13 mouse cellular contexts compared by ENCODE assay signal in genomic region chr16:41510915-41511552, GRCm38 (mm10).
DNase-seq lines count a peak whose midpoint lies in the region; ATAC-seq and TF ChIP-seq lines count a peak whose summit lies in the region.
"Had no signal": no experiment of that assay in that cellular context is flagged by ENCODE, and none has a peak within 500 bp of the region (broad histone marks: within the 10 kb centered on the region; RNA-seq: fewer than 3 reads in every experiment).

No protein-coding gene starts in this region.

- ATAC-seq in hindbrain, postnatal 0 days, result no peak
- peak; percentile 54 for ATAC-seq in midbrain, embryonic 15.5 days (replicated peaks)
- ATAC-seq: inflammation-experienced regulatory T-cells, adult 6 months had no signal

- H3K79me2 ChIP-seq in heart, adult 2 months (replicated peaks; ENCODE audit: control insufficient read depth, insufficient read depth, low read length), result no peaks in the 10 kb centered on the region

- H3K27me3 ChIP-seq in hindbrain, postnatal 0 days (ENCODE audit: insufficient read depth, low read length), result no peaks in the 10 kb centered on the region
- no peaks in the 10 kb centered on the region for H3K27me3 ChIP-seq in midbrain, embryonic 15.5 days (replicated peaks)
- no peaks in the 10 kb centered on the region for H3K27me3 ChIP-seq in heart, adult 2 months (ENCODE audit: control insufficient read depth, insufficient read depth, low read length)

- no peak overlapping the region for H3K4me3 ChIP-seq in hindbrain, postnatal 0 days (ENCODE audit: low read length)
- no peak overlapping the region for H3K4me3 ChIP-seq in midbrain, embryonic 15.5 days
- no peak overlapping the region for H3K4me3 ChIP-seq in heart, adult 2 months

- no peak for TF ChIP-seq POLR2A in heart, adult 2 months (IDR thresholded peaks at IDR 0.05; ENCODE audit: insufficient read depth, low read depth, low read length)

- no peaks in the 10 kb centered on the region; the same call in 1 of the 2 replicates for H3K4me1 ChIP-seq in hindbrain, postnatal 0 days (ENCODE audit: insufficient read depth, low read length)
- peaks cover 10% of the 10 kb centered on the region for H3K4me1 ChIP-seq in midbrain, embryonic 15.5 days
- H3K4me1 ChIP-seq in heart, adult 2 months (ENCODE audit: control insufficient read depth, insufficient read depth, low read length), result no peaks in the 10 kb centered on the region

- TF ChIP-seq CTCF in hindbrain, postnatal 0 days (IDR thresholded peaks at IDR 0.05; ENCODE audit: low read depth), result no peak
- no peak for TF ChIP-seq CTCF in heart, adult 2 months (IDR thresholded peaks at IDR 0.05)

- no peaks in the 10 kb centered on the region for H3K36me3 ChIP-seq in hindbrain, postnatal 0 days (ENCODE audit: insufficient read depth, low read length)
- no peaks in the 10 kb centered on the region for H3K36me3 ChIP-seq in midbrain, embryonic 15.5 days (replicated peaks)
- H3K36me3 ChIP-seq in heart, adult 2 months (ENCODE audit: control insufficient read depth, insufficient read depth, low read length), result no peaks in the 10 kb centered on the region

- H3K9ac ChIP-seq in hindbrain, postnatal 0 days (replicated peaks; ENCODE audit: low read length), result no peak overlapping the region
- H3K9ac ChIP-seq in midbrain, embryonic 15.5 days, result no peak overlapping the region
- no peak overlapping the region for H3K9ac ChIP-seq in heart, adult 2 months (ENCODE audit: low read depth, low read length)
- H3K9ac ChIP-seq: lung, embryonic 14.5 days had no signal

- no peak for TF ChIP-seq EP300 in heart, adult 2 months (IDR thresholded peaks at IDR 0.05; ENCODE audit: insufficient read depth, low read depth, low read length)

- no peak overlapping the region for H3K4me2 ChIP-seq in hindbrain, postnatal 0 days (ENCODE audit: low read depth, low read length)
- no peak overlapping the region for H3K4me2 ChIP-seq in midbrain, embryonic 15.5 days
- H3K4me2 ChIP-seq: lung, embryonic 14.5 days had no signal

- DNase-seq in embryo, embryonic 10.5 days (ENCODE audit: low spot score), result peak; percentile 21
- DNase-seq in embryo, embryonic 9.5 days (ENCODE audit: extremely low spot score), result no peak
- DNase-seq in left cerebral cortex, postnatal 4 days, result peak; percentile 10
- no peak for DNase-seq in left cerebral cortex, postnatal 14 days (ENCODE audit: low spot score in 2 of 2)
- peak; percentile 29 for DNase-seq in hindbrain, postnatal 0 days (ENCODE audit: low spot score)
- no peak for DNase-seq in heart, adult 2 months
- no peak for DNase-seq in heart, postnatal 4 days
- DNase-seq: cerebellum, adult 11-12 months; layer of hippocampus, postnatal 36 days; lung, embryonic 14.5 days; right cerebral cortex, postnatal 14 days had no signal

- WGBS in hindbrain, postnatal 0 days, result 37% methylated on average over 6 of the region's 6 CpGs
- WGBS in midbrain, embryonic 15.5 days, result 43% methylated on average over 6 of the region's 6 CpGs
- 54% methylated on average over 6 of the region's 6 CpGs for WGBS in heart, adult 2 months

- H3K27ac ChIP-seq in hindbrain, postnatal 0 days, result peak overlapping the region; percentile 32; the same call in 1 of the 2 replicates
- H3K27ac ChIP-seq in midbrain, embryonic 15.5 days, result peak overlapping the region; percentile 48; the same call in 1 of the 2 replicates
- H3K27ac ChIP-seq in heart, adult 2 months, result no peak overlapping the region

- intact Hi-C loops in left cerebral cortex, postnatal 4 days (cut with DNase I), result no loop called here
- intact Hi-C loops in left cerebral cortex, postnatal 14 days (cut with DNase I), result no loop called here
- intact Hi-C loops in heart, adult 2 months (cut with DNase I), result no loop called here

- no peaks in the 10 kb centered on the region for H3K9me3 ChIP-seq in hindbrain, postnatal 0 days (ENCODE audit: low read length)
- H3K9me3 ChIP-seq in midbrain, embryonic 15.5 days, result no peaks in the 10 kb centered on the region

Comparison
In these comparisons a context has a peak if more than half of its experiments do, and no peak if none do; other contexts are left out.
1. DNase-seq: peak in embryo, embryonic 10.5 days (single experiment), left cerebral cortex, postnatal 4 days (single experiment) and hindbrain, postnatal 0 days (single experiment); none in embryo, embryonic 9.5 days (single experiment), left cerebral cortex, postnatal 14 days (0 of 2), heart, adult 2 months (0 of 2) and heart, postnatal 4 days (single experiment).